Mouse (Mus musculus) liver, adult 2 months (tissue): ENCODE data around the gene Pkdcc. TPM values are rescaled to one million over a fixed set of nuclear protein-coding genes. Genes with fewer than 3 reads are reported as not detected.

Experiments
- DNase-seq: peaks from one replicate; pipeline ENCODE4 v3.0.0-alpha.2; 2011; ENCODE audit warnings: low read depth, low spot score; ENCODE audit errors: extremely low read depth
- H3K27ac ChIP-seq: fragments of 200-500 bp; replicated peaks from 2 replicates; pipeline ENCODE4 v1.5.1; 2012; ENCODE audit warnings: low read depth, mild to moderate bottlenecking, control low read depth, inconsistent platforms, low read length; ENCODE audit not compliant: insufficient read depth
- H3K27me3 ChIP-seq: fragments of 200-500 bp; 2 replicates; pipeline ENCODE4 v1.6.1; 2012; ENCODE audit warnings: mild to moderate bottlenecking, moderate library complexity, low read length, inconsistent platforms; ENCODE audit not compliant: control insufficient read depth, insufficient read depth
- H3K36me3 ChIP-seq: fragments of 200-500 bp; 2 replicates; pipeline ENCODE4 v1.6.1; 2012; ENCODE audit warnings: low read length, inconsistent platforms; ENCODE audit not compliant: control insufficient read depth, insufficient read depth
- H3K4me1 ChIP-seq: fragments of 200-500 bp; 2 replicates; pipeline ENCODE4 v1.6.1; 2011; ENCODE audit warnings: low read length; ENCODE audit not compliant: control insufficient read depth, insufficient read depth
- H3K4me3 ChIP-seq: fragments of 200-500 bp; 2 replicates; pipeline ENCODE4 v1.5.1; 2011; ENCODE audit warnings: low read depth, mild to moderate bottlenecking, control low read depth, low read length, moderate library complexity; ENCODE audit not compliant: insufficient read depth
- H3K79me2 ChIP-seq: fragments of 200-500 bp; 2 replicates; pipeline ENCODE4 v1.6.1; 2012; ENCODE audit warnings: inconsistent platforms, mild to moderate bottlenecking, low read length, moderate library complexity; ENCODE audit not compliant: control insufficient read depth, insufficient read depth
- H3K9ac ChIP-seq: fragments of 200-500 bp; 2 replicates; pipeline ENCODE4 v1.6.1; 2012; ENCODE audit warnings: low read depth, mild to moderate bottlenecking, control low read depth, inconsistent platforms, low read length
- CTCF ChIP-seq: fragments of 200-500 bp; IDR thresholded peaks from 2 replicates; pipeline ENCODE4 v1.5.1; 2011; ENCODE audit warnings: low read depth, low read length, control low read depth
- POLR2A ChIP-seq: fragments of 200-500 bp; IDR thresholded peaks from 2 replicates; pipeline ENCODE4 v1.6.1; 2011; ENCODE audit warnings: low read length, control low read depth; ENCODE audit not compliant: insufficient read depth; ENCODE audit errors: extremely low read depth
- WGBS: fragments of 180-500 bp; shearing (Covaris S2); methylation state at CpG from one replicate; pipeline ENCODE4 v1.1.7; 2018; 5-methylcytosine and 5-hydroxymethylcytosine counted together
- polyA plus RNA-seq: library from polyadenylated mRNA; depleted of rRNA; stranded (reverse); fragments of >200 nt; gene quantifications from 2 replicates; pipeline ENCODE4 v1.2.3, GENCODE M21; 2012
- total RNA-seq: library from RNA; depleted of rRNA; stranded (reverse); fragments of >200 nt; gene quantifications from 2 replicates; pipeline ENCODE4 v1.2.3, GENCODE M21; 2014

Pkdcc gene
- total and polyA plus RNA-seq, 2 experiments = 16.1 to 60.8 TPM

- Histone ChIP-seq H3K9ac (no peak overlapping the region), H3K36me3 (no peaks in the 10 kb centered on the region), H3K27ac (no peak overlapping the region), H3K4me1 (peaks cover 2% of the 10 kb centered on the region; the same call in 1 of the 2 replicates), H3K79me2 (no peaks in the 10 kb centered on the region), H3K27me3 (no peaks in the 10 kb centered on the region), H3K4me3 (no peak overlapping the region)
- 93% methylated on average over 3 of the region's 3 CpGs for WGBS
- no peak for DNase-seq
- no peak for TF ChIP-seq POLR2A
- no peak for TF ChIP-seq CTCF
These were observed 7.8 kb upstream of the Pkdcc start for GRCm38 (mm10) chr17:83207296-83207695.

GRCm38 (mm10) chr17:83208455-83208854 lies 6.6 kb upstream of the Pkdcc start:
- H3K4me1 ChIP-seq = peaks cover 7% of the 10 kb centered on the region
- no peaks in the 10 kb centered on the region for H3K36me3 ChIP-seq
- no peaks in the 10 kb centered on the region for H3K27me3 ChIP-seq
- H3K79me2 ChIP-seq = no peaks in the 10 kb centered on the region
- H3K9ac ChIP-seq = no peak overlapping the region
- TF ChIP-seq POLR2A (no peak), CTCF (no peak)
- 84% methylated on average over 2 of the region's 2 CpGs for WGBS
- no peak overlapping the region for H3K4me3 ChIP-seq
- no peak overlapping the region for H3K27ac ChIP-seq
- DNase-seq = no peak

GRCm38 (mm10) chr17:83210531-83210930 lies 4.6 kb upstream of the Pkdcc start:
- no peaks in the 10 kb centered on the region for H3K36me3 ChIP-seq
- H3K4me3 ChIP-seq = no peak overlapping the region
- no peak overlapping the region for H3K9ac ChIP-seq
- no peak overlapping the region for H3K27ac ChIP-seq
- H3K27me3 ChIP-seq = no peaks in the 10 kb centered on the region
- H3K79me2 ChIP-seq = peaks cover 2% of the 10 kb centered on the region
- TF ChIP-seq CTCF = no peak
- no peak for TF ChIP-seq POLR2A
- peaks cover 16% of the 10 kb centered on the region for H3K4me1 ChIP-seq
- no peak for DNase-seq
- WGBS = 82% methylated on average over 5 of the region's 5 CpGs

- H3K4me3 ChIP-seq = no peak overlapping the region
- no peaks in the 10 kb centered on the region for H3K36me3 ChIP-seq
- WGBS = 98% methylated on average over 10 of the region's 10 CpGs
- peaks cover 17% of the 10 kb centered on the region for H3K4me1 ChIP-seq
- no peak overlapping the region for H3K9ac ChIP-seq
- peaks cover 9% of the 10 kb centered on the region for H3K79me2 ChIP-seq
- H3K27ac ChIP-seq = no peak overlapping the region
- DNase-seq = no peak
- H3K27me3 ChIP-seq = no peaks in the 10 kb centered on the region
- no peak for TF ChIP-seq CTCF
- TF ChIP-seq POLR2A = no peak
These were observed 3.9 kb upstream of the Pkdcc start for GRCm38 (mm10) chr17:83211196-83211595.

- Histone ChIP-seq H3K36me3 (no peaks in the 10 kb centered on the region), H3K4me1 (peaks cover 29% of the 10 kb centered on the region), H3K27ac (peak overlapping the region; percentile 62), H3K4me3 (no peak overlapping the region), H3K9ac (peak overlapping the region; percentile 48), H3K27me3 (no peaks in the 10 kb centered on the region), H3K79me2 (peaks cover 16% of the 10 kb centered on the region)
- no peak for TF ChIP-seq POLR2A
- TF ChIP-seq CTCF = no peak
- 27% methylated on average over 2 of the region's 2 CpGs for WGBS
- peak; percentile 63 for DNase-seq
These were observed 2.7 kb upstream of the Pkdcc start for GRCm38 (mm10) chr17:83212422-83212821.

- no peak for TF ChIP-seq CTCF
- TF ChIP-seq POLR2A = no peak
- H3K36me3 ChIP-seq = no peaks in the 10 kb centered on the region
- peak overlapping the region; percentile 62 for H3K27ac ChIP-seq
- no peaks in the 10 kb centered on the region for H3K27me3 ChIP-seq
- H3K79me2 ChIP-seq = peaks cover 19% of the 10 kb centered on the region
- peak overlapping the region; percentile 26 for H3K9ac ChIP-seq
- peak overlapping the region; percentile 24 for H3K4me3 ChIP-seq
- WGBS = 55% methylated on average over 9 of the region's 9 CpGs
- H3K4me1 ChIP-seq = peaks cover 38% of the 10 kb centered on the region
- DNase-seq = no peak
These were observed 1.7 kb upstream of the Pkdcc start for GRCm38 (mm10) chr17:83213228-83213915.
